Mouse (Mus musculus): ENCODE data around the gene Clasp1. TPM values are rescaled to one million over a fixed set of nuclear protein-coding genes. Genes with fewer than 3 reads are reported as not detected.

Clasp1 gene
- polyA plus RNA-seq, 1 experiment from 2014 or later: 91.5 TPM

- DNase-seq (ENCODE audit: extremely low spot score, low spot score): no peak
- peaks cover 54% of the 10 kb centered on the region for H3K36me3 ChIP-seq (replicated peaks)
- no peaks in the 10 kb centered on the region for H3K27me3 ChIP-seq (ENCODE audit: poor library complexity, severe bottlenecking)
- H3K27ac ChIP-seq: no peak overlapping the region
- H3K9me3 ChIP-seq: no peaks in the 10 kb centered on the region; the same call in 1 of the 2 replicates
- WGBS: 96% methylated on average over 5 of the region's 5 CpGs
- H3K4me1 ChIP-seq: peaks cover 41% of the 10 kb centered on the region
- H3K4me3 ChIP-seq: no peak overlapping the region
These were observed 71.9 kb downstream of the Clasp1 start for GRCm38 (mm10) chr1:118460716-118461115.

GRCm38 (mm10) chr1:118466041-118466440 lies 77.2 kb downstream of the Clasp1 start:
- 96% methylated on average over 6 of the region's 6 CpGs for WGBS
- Histone ChIP-seq H3K9me3 (no peaks in the 10 kb centered on the region; the same call in 1 of the 2 replicates), H3K27ac (no peak overlapping the region), H3K4me1 (no peaks in the 10 kb centered on the region), H3K4me3 (no peak overlapping the region), H3K36me3 (replicated peaks) (peaks cover 100% of the 10 kb centered on the region), H3K27me3 (ENCODE audit: poor library complexity, severe bottlenecking) (no peaks in the 10 kb centered on the region)
- no peak for DNase-seq (ENCODE audit: extremely low spot score, low spot score)

GRCm38 (mm10) chr1:118472386-118472785 lies 83.5 kb downstream of the Clasp1 start:
- Histone ChIP-seq H3K27me3 (ENCODE audit: poor library complexity, severe bottlenecking) (no peaks in the 10 kb centered on the region), H3K9me3 (no peaks in the 10 kb centered on the region), H3K36me3 (replicated peaks) (peaks cover 89% of the 10 kb centered on the region), H3K4me1 (no peaks in the 10 kb centered on the region), H3K27ac (no peak overlapping the region), H3K4me3 (no peak overlapping the region)
- 88% methylated on average over 8 of the region's 8 CpGs for WGBS
- DNase-seq (ENCODE audit: extremely low spot score, low spot score): no peak

DNA sequence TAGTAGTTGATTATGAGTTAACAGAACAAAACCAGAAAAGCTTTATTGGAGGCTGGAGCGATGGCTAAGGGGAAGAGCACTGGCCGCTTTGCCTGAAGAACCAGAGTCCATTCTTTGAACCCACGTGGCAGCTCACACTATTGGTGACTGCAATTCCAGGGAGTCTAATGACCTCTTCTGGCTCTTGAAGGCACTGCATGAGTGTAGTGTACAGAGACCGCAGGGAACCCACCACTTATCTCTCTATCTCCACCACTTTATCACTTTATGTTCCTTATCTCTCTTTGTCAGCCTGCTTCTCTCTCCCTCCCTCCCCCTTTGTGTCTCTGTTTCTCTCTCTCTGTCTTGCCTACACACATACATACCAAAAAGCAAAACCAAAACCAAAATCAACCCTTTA lies 88.1 kb downstream of the Clasp1 start:
- DNase-seq (ENCODE audit: extremely low spot score, low spot score): no peak
- H3K36me3 ChIP-seq (replicated peaks): peaks cover 63% of the 10 kb centered on the region
- no peak overlapping the region for H3K27ac ChIP-seq
- H3K9me3 ChIP-seq: no peaks in the 10 kb centered on the region
- H3K4me3 ChIP-seq: no peak overlapping the region
- H3K27me3 ChIP-seq (ENCODE audit: poor library complexity, severe bottlenecking): no peaks in the 10 kb centered on the region
- 68% methylated on average over 4 of the region's 4 CpGs for WGBS
- peaks cover 24% of the 10 kb centered on the region for H3K4me1 ChIP-seq

DNA sequence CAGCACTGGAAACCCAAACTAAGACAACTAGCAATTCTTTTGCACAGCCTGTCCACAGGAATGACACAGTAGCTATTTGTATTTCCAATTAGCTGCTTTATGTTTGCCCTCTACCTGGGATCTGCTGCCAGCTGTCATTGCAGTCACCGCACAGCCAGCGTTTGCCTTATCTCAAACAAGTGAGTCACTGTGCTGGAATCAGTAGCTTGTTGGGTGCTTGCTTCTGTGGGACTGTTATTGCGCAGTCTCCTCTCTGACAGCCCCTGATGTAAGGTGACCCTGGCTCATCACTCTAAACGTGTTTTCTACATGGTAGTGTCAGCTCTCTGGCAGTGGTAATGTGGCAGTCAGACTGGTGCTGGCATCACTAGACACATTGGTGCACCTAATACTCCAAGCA lies 90.4 kb downstream of the Clasp1 start:
- peaks cover 57% of the 10 kb centered on the region for H3K36me3 ChIP-seq (replicated peaks)

GRCm38 (mm10) chr1:118480484-118481364 lies 91.9 kb downstream of the Clasp1 start:
- Histone ChIP-seq H3K27ac (no peak overlapping the region), H3K36me3 (replicated peaks) (peaks cover 46% of the 10 kb centered on the region), H3K27me3 (ENCODE audit: poor library complexity, severe bottlenecking) (no peaks in the 10 kb centered on the region), H3K9me3 (no peaks in the 10 kb centered on the region), H3K4me1 (peaks cover 36% of the 10 kb centered on the region), H3K4me3 (no peak overlapping the region)
- DNase-seq (ENCODE audit: extremely low spot score, low spot score): no peak
- 76% methylated on average over 8 of the region's 8 CpGs for WGBS

More for the DNA sequence above, 90.4 kb downstream of the Clasp1 start:
- no peak for DNase-seq (ENCODE audit: extremely low spot score, low spot score)
- H3K4me3 ChIP-seq: no peak overlapping the region
- no peaks in the 10 kb centered on the region for H3K27me3 ChIP-seq (ENCODE audit: poor library complexity, severe bottlenecking)
- no peaks in the 10 kb centered on the region for H3K9me3 ChIP-seq
- H3K4me1 ChIP-seq: peaks cover 36% of the 10 kb centered on the region
- H3K27ac ChIP-seq: no peak overlapping the region
- WGBS: 88% methylated on average over 4 of the region's 4 CpGs

- WGBS: 39% methylated on average over 4 of the region's 4 CpGs
- H3K4me3 ChIP-seq: no peak overlapping the region
- no peaks in the 10 kb centered on the region for H3K9me3 ChIP-seq
- H3K36me3 ChIP-seq (replicated peaks): peaks cover 41% of the 10 kb centered on the region
- no peaks in the 10 kb centered on the region for H3K27me3 ChIP-seq (ENCODE audit: poor library complexity, severe bottlenecking)
- DNase-seq (ENCODE audit: extremely low spot score, low spot score): no peak
- H3K4me1 ChIP-seq: peaks cover 36% of the 10 kb centered on the region
- H3K27ac ChIP-seq: 0 out of 2 replicates have a peak overlapping the region, but pooled peaks have one; percentile 7
These were observed 92.5 kb downstream of the Clasp1 start for GRCm38 (mm10) chr1:118481365-118481702.

GRCm38 (mm10) chr1:118481703-118482102 lies 92.8 kb downstream of the Clasp1 start:
- no peak overlapping the region for H3K4me3 ChIP-seq
- no peaks in the 10 kb centered on the region for H3K9me3 ChIP-seq
- H3K27ac ChIP-seq: peak overlapping the region; percentile 7; the same call in 1 of the 2 replicates
- peaks cover 36% of the 10 kb centered on the region for H3K4me1 ChIP-seq
- 73% methylated on average over 6 of the region's 6 CpGs for WGBS
- H3K36me3 ChIP-seq (replicated peaks): peaks cover 40% of the 10 kb centered on the region
- DNase-seq (ENCODE audit: extremely low spot score, low spot score): no peak
- no peaks in the 10 kb centered on the region for H3K27me3 ChIP-seq (ENCODE audit: poor library complexity, severe bottlenecking)

GRCm38 (mm10) chr1:118482285-118483019 lies 93.6 kb downstream of the Clasp1 start:
- no peak overlapping the region for H3K4me3 ChIP-seq
- peaks cover 40% of the 10 kb centered on the region for H3K36me3 ChIP-seq (replicated peaks)
- WGBS: 82% methylated on average over 8 of the region's 8 CpGs
- no peak for DNase-seq (ENCODE audit: extremely low spot score, low spot score)
- no peaks in the 10 kb centered on the region for H3K27me3 ChIP-seq (ENCODE audit: poor library complexity, severe bottlenecking)
- no peak overlapping the region for H3K27ac ChIP-seq
- H3K4me1 ChIP-seq: peaks cover 36% of the 10 kb centered on the region
- no peaks in the 10 kb centered on the region for H3K9me3 ChIP-seq

DNA sequence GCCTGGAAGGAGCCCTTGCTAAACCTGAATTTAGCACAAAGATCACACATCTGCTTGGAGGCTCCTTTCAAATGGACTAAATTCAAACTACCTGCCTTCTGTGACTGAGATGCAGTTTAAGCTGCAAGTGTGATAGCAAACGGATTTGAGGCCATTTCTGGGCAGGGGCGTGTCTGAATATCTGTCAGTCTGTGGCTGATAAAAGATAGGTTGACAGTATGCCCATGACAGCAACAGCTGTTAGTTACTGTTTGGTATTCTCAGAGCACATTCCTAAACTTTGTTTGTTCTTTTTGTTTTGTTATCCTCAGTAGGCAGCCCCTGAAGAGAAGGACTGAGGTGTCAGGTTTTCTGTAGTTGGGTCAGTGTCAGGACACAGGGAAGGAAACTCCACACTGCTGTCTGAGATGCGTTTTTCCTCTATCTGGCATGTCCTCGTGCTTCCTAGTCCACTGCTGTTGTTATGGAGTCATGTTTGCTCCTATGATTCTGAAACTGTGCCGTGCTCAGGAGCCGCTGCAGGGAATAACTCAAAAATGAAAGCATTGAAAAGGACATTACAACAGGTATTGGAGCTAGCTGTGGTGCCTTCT lies 94.7 kb downstream of the Clasp1 start:
- no peak for DNase-seq (ENCODE audit: extremely low spot score, low spot score)
- peaks cover 31% of the 10 kb centered on the region for H3K36me3 ChIP-seq (replicated peaks)
- 85% methylated on average over 6 of the region's 6 CpGs for WGBS
- H3K27ac ChIP-seq: no peak overlapping the region
- no peaks in the 10 kb centered on the region for H3K27me3 ChIP-seq (ENCODE audit: poor library complexity, severe bottlenecking)
- H3K4me1 ChIP-seq: peaks cover 36% of the 10 kb centered on the region
- no peaks in the 10 kb centered on the region for H3K9me3 ChIP-seq
- H3K4me3 ChIP-seq: no peak overlapping the region

DNA sequence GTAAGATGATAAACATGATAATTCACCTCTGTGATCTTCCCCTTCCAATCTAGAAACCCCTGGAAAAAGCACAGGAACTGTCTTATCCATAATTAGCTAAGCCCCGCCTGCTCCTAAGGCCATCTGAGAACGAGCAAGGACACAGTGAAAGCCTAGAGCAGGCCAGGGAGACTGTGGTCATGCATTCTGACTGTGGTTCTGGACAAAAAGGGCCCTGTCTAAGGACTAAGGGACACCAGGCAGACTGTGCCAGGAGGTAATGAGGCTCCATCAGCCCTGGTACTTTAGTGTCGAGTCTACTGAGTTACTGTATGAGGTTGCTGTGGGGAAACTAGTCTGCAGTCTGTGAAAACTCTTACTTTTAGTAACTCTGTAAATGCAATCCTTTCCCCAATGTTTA lies 96.7 kb downstream of the Clasp1 start:
- peaks cover 25% of the 10 kb centered on the region for H3K4me1 ChIP-seq
- no peaks in the 10 kb centered on the region for H3K27me3 ChIP-seq (ENCODE audit: poor library complexity, severe bottlenecking)
- 78% methylated on average over 3 of the region's 3 CpGs for WGBS
- peaks cover 25% of the 10 kb centered on the region for H3K36me3 ChIP-seq (replicated peaks)
- H3K4me3 ChIP-seq: no peak overlapping the region
- DNase-seq (ENCODE audit: extremely low spot score, low spot score): no peak
- H3K9me3 ChIP-seq: no peaks in the 10 kb centered on the region
- H3K27ac ChIP-seq: no peak overlapping the region

GRCm38 (mm10) chr1:118486021-118486420 lies 97.2 kb downstream of the Clasp1 start:
- Histone ChIP-seq H3K9me3 (no peaks in the 10 kb centered on the region), H3K4me3 (no peak overlapping the region), H3K27me3 (ENCODE audit: poor library complexity, severe bottlenecking) (no peaks in the 10 kb centered on the region), H3K27ac (no peak overlapping the region), H3K36me3 (replicated peaks) (peaks cover 25% of the 10 kb centered on the region), H3K4me1 (peaks cover 21% of the 10 kb centered on the region)
- no peak for DNase-seq (ENCODE audit: extremely low spot score, low spot score)

- peaks cover 13% of the 10 kb centered on the region for H3K4me1 ChIP-seq
- 85% methylated on average over 3 of the region's 3 CpGs for WGBS
- H3K36me3 ChIP-seq (replicated peaks): peaks cover 10% of the 10 kb centered on the region
- H3K4me3 ChIP-seq: no peak overlapping the region
- no peak overlapping the region for H3K27ac ChIP-seq
- H3K27me3 ChIP-seq (ENCODE audit: poor library complexity, severe bottlenecking): no peaks in the 10 kb centered on the region
- no peaks in the 10 kb centered on the region for H3K9me3 ChIP-seq
- DNase-seq (ENCODE audit: extremely low spot score, low spot score): no peak
These were observed 104.0 kb downstream of the Clasp1 start for GRCm38 (mm10) chr1:118492811-118493210.
